Mouse (Mus musculus) ES-E14 (cell line): ENCODE results near the gene Gm10273. TPM values are rescaled to one million over a fixed set of nuclear protein-coding genes. Genes with fewer than 3 reads are reported as not detected.

Experiments used
- DNase-seq: peaks from one replicate; pipeline ENCODE4 v3.0.0-alpha.2; 2013; ENCODE audit warnings: low read depth, low spot score
- H3K27ac ChIP-seq: 2 replicates; pipeline ENCODE4 v1.5.1; 2012; ENCODE audit warnings: low read depth, mild to moderate bottlenecking, low read length, moderate library complexity, mixed read lengths; ENCODE audit not compliant: poor library complexity, insufficient read depth, severe bottlenecking
- H3K36me3 ChIP-seq: 2 replicates; pipeline ENCODE4 v1.6.1; 2012; ENCODE audit warnings: mild to moderate bottlenecking, low read length, moderate library complexity, mixed read lengths; ENCODE audit not compliant: control insufficient read depth, poor library complexity, insufficient read depth, severe bottlenecking
- H3K4me1 ChIP-seq, 2 experiments: fragments of 150-350 bp in 1 of 2; sonication (generic) in 1 of 2; 2 replicates each; pipeline ENCODE4 v1.6.1; 2012; ENCODE audit warnings: low read length in 2 of 2, mild to moderate bottlenecking in 1 of 2, mixed read lengths in 1 of 2; ENCODE audit not compliant: control insufficient read depth in 2 of 2, insufficient read depth in 2 of 2, poor library complexity in 1 of 2
- H3K4me3 ChIP-seq, 2 experiments: fragments of 150-350 bp in 1 of 2; sonication (generic) in 1 of 2; 2 replicates each; pipeline ENCODE4 v1.5.1; 2012; ENCODE audit warnings: low read length in 2 of 2, low read depth in 1 of 2, mild to moderate bottlenecking in 1 of 2, mixed read lengths in 1 of 2; ENCODE audit not compliant: insufficient read depth in 1 of 2, poor library complexity in 1 of 2, severe bottlenecking in 1 of 2
- H3K9ac ChIP-seq: 2 replicates; pipeline ENCODE4 v1.6.1; 2012; ENCODE audit warnings: low read depth, mild to moderate bottlenecking, low read length, mixed read lengths; ENCODE audit not compliant: poor library complexity, insufficient read depth, severe bottlenecking
- H3K9me3 ChIP-seq: fragments of 150-350 bp; sonication (generic); 2 replicates; pipeline ENCODE4 v1.6.1; 2012; ENCODE audit warnings: low read depth, mild to moderate bottlenecking, low read length; ENCODE audit not compliant: control insufficient read depth, insufficient read depth
- CHD2 ChIP-seq: IDR thresholded peaks from 2 replicates; pipeline ENCODE4 v1.6.1; 2014; ENCODE audit warnings: mild to moderate bottlenecking, low read depth, low read length, inconsistent platforms
- HCFC1 ChIP-seq: IDR thresholded peaks from 2 replicates; pipeline ENCODE4 v1.6.1; 2012; ENCODE audit warnings: low read length, inconsistent platforms, borderline replicate concordance; ENCODE audit not compliant: insufficient read depth
- MAFK ChIP-seq: IDR thresholded peaks from 2 replicates; pipeline ENCODE4 v1.6.1; 2014; ENCODE audit warnings: mild to moderate bottlenecking, low read depth, low read length, inconsistent platforms; ENCODE audit not compliant: insufficient read depth
- ZC3H11A ChIP-seq: IDR thresholded peaks from 2 replicates; pipeline ENCODE4 v1.6.1; 2012; ENCODE audit warnings: low read depth, mild to moderate bottlenecking, inconsistent platforms, low read length, borderline replicate concordance
- ZNF384 ChIP-seq: IDR thresholded peaks from 2 replicates; pipeline ENCODE4 v1.6.1; 2012; ENCODE audit warnings: low read depth, low read length, inconsistent platforms
- in situ Hi-C, 2 experiments: fragments of 600-800 bp; cut with MboI; formaldehyde crosslinking; loops; one replicate each; pipeline ENCODE4 v1.15.1; 2025; ENCODE audit warnings: low sequenced_read_pairs in 2 of 2, inconsistent platforms in 1 of 2; ENCODE audit not compliant: unreplicated experiment in 2 of 2
- total RNA-seq: library from RNA; depleted of rRNA; stranded (reverse); fragments of 300-350 nt; gene quantifications from 2 replicates; pipeline ENCODE4 v1.2.3, GENCODE M21; 2012

Gm10273 gene
- total RNA-seq, 1 experiment, result 26.8 TPM

- H3K4me3 ChIP-seq, result no peak overlapping the region
- in situ Hi-C loops, result no loop called here
- no peak overlapping the region for H3K27ac ChIP-seq
- no peaks in the 10 kb centered on the region for H3K9me3 ChIP-seq
- DNase-seq, result no peak
- no peaks in the 10 kb centered on the region for H3K4me1 ChIP-seq
- no peaks in the 10 kb centered on the region for H3K36me3 ChIP-seq
- TF ChIP-seq MAFK, result no peak
- TF ChIP-seq HCFC1, result no peak
- no peak for TF ChIP-seq CHD2
- no peak for TF ChIP-seq ZC3H11A
- H3K9ac ChIP-seq, result no peak overlapping the region
These were observed 40.3 kb downstream of the Gm10273 start for GRCm38 (mm10) chr10:59435746-59436145.

GRCm38 (mm10) chr10:59438651-59439050 lies 43.2 kb downstream of the Gm10273 start:
- no peak for TF ChIP-seq ZC3H11A
- TF ChIP-seq MAFK, result no peak
- no peak for TF ChIP-seq HCFC1
- no peak for TF ChIP-seq CHD2
- TF ChIP-seq ZNF384, result no peak
- H3K27ac ChIP-seq, result no peak overlapping the region
- H3K9me3 ChIP-seq, result no peaks in the 10 kb centered on the region
- no peak for DNase-seq
- no peaks in the 10 kb centered on the region for H3K36me3 ChIP-seq
- no peaks in the 10 kb centered on the region for H3K4me1 ChIP-seq
- in situ Hi-C loops, result no loop called here
- no peak overlapping the region for H3K9ac ChIP-seq
- no peak overlapping the region for H3K4me3 ChIP-seq

GRCm38 (mm10) chr10:59439508-59439931 lies 44.1 kb downstream of the Gm10273 start:
- Histone ChIP-seq H3K27ac (no peak overlapping the region), H3K36me3 (no peaks in the 10 kb centered on the region), H3K4me1 (no peaks in the 10 kb centered on the region), H3K4me3 (no peak overlapping the region), H3K9ac (no peak overlapping the region), H3K9me3 (no peaks in the 10 kb centered on the region)
- TF ChIP-seq HCFC1, result no peak
- no peak for TF ChIP-seq MAFK
- TF ChIP-seq ZC3H11A, result no peak
- no peak for TF ChIP-seq CHD2
- TF ChIP-seq ZNF384, result no peak
- DNase-seq, result no peak
- in situ Hi-C loops, result no loop called here

GRCm38 (mm10) chr10:59440177-59440576 lies 44.7 kb downstream of the Gm10273 start:
- Histone ChIP-seq H3K4me1 (no peaks in the 10 kb centered on the region), H3K9me3 (no peaks in the 10 kb centered on the region), H3K36me3 (no peaks in the 10 kb centered on the region), H3K27ac (no peak overlapping the region), H3K4me3 (no peak overlapping the region), H3K9ac (no peak overlapping the region)
- no peak for TF ChIP-seq HCFC1
- TF ChIP-seq MAFK, result no peak
- TF ChIP-seq CHD2, result no peak
- TF ChIP-seq ZNF384, result no peak
- TF ChIP-seq ZC3H11A, result no peak
- in situ Hi-C loops, result no loop called here
- no peak for DNase-seq

GRCm38 (mm10) chr10:59441735-59442134 lies 46.3 kb downstream of the Gm10273 start, which contains the start of gene Oit3:
TSS of gene Oit3 (minus strand) at chr10:59441778.
- Histone ChIP-seq H3K4me3 (no peak within 1 kb of the TSS), H3K9ac (no peak within 1 kb of the TSS), H3K9me3 (no peaks in the 10 kb centered on the region), H3K36me3 (no peaks in the 10 kb centered on the region), H3K4me1 (no peaks in the 10 kb centered on the region), H3K27ac (no peak within 1 kb of the TSS)
- in situ Hi-C loops, result no loop called here
- TF ChIP-seq HCFC1, result no peak
- no peak for DNase-seq
